Mouse (Mus musculus): Measurements from ENCODE around the gene Casp3. TPM values are rescaled to one million over a fixed set of nuclear protein-coding genes. Genes with fewer than 3 reads are reported as not detected.
A peak's percentile ranks its signal among the peaks of the same experiment; 100 is the strongest.
"Not testable (repeated sequence)": the region's sequence is repeated elsewhere in the genome, so short reads cannot be mapped to it uniquely, and the experiment has no call there.

Casp3 gene
- 10 to 100 TPM in 1 of 2 experiments, 1 to 10 TPM in 1; 9.8 to 12.7 TPM for total RNA-seq (2021)

DNA sequence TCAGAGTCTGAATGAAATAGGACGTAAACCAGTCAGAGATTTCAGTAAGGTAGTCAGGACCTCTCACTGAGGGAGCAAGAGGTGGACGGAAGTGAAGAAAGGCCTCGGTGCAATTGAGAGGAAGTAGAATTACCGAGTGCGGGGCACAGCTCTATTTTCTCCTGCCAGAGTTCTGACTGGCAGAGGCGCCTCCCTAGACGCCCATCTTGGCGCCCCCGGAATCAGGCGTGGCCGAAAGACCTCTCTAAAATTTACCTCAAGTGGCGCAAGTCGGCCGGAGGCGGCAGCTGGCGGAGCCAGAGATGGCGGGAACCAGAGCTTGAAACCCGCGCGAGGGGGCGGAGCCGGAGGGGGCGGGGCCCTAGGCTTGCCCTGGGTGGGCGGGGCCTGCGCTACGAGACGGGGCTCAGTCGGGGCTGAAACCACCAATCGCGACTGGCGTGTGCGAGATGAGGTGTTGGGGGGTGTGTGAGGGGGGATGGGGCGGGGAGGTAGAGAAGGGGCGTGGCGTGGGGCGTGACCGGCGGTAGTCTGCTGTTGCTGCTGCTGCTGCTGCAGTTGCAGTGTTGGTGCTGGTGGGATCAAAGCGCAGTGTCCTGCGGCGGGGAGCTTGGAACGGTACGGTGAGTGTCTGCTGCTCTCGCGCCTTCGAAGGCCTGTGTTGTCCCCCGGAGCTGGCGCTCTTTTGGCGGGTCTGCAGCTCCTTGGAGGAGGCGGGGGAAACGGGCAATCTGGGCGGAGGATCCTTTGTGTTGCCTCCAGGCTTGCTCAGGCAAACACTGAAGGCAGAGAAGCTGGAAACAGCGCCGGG is at the start of gene Casp3, which contains the start of gene Primpol:
Gene Casp3 (plus strand): TSS at position 413 of the 811 bp plus-strand sequence.
Gene Primpol (minus strand): TSS at position 334 of the 811 bp plus-strand sequence.
- DNase-seq = peak; percentile 91

DNA sequence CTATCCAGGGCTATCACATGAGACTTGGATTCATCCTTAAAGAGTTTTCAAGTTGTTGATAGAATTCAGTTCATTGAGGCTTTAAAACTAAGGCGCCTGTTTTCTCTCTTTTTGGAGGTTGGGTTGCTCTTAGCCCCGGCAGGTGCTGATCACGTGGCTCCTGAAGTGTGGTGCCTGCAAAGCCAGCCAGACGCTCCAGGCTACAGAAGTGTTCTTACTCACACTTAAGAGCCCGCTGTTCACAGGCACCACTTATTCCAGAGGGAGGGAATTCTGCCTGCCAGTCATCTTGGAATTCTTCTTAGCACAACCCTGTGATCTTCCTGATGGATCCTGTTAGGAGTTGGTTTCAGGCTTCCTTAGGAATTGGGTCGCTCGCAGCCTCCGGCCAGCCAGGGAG is 49.1 kb upstream of the Casp3 start:
- DNase-seq = no peak

DNA sequence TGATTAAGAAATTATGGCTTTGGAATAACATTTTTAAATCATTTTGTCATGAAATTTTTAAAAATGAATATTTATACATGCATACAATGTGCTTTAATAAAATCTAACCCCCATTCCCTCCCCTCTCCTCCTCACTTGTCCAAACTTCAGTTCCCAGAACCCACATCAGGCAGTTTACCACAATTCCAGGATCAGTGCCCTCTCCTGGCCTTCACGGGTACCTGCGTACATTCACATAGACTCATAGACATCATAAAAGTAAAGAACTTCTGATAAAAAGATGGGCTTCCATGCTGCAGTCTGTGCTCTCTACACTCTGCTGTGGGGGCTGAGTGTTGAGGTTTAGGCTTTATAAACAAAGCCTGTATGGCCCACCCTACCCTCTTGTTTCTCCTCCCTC is 48.1 kb upstream of the Casp3 start:
- no peak for DNase-seq

DNA sequence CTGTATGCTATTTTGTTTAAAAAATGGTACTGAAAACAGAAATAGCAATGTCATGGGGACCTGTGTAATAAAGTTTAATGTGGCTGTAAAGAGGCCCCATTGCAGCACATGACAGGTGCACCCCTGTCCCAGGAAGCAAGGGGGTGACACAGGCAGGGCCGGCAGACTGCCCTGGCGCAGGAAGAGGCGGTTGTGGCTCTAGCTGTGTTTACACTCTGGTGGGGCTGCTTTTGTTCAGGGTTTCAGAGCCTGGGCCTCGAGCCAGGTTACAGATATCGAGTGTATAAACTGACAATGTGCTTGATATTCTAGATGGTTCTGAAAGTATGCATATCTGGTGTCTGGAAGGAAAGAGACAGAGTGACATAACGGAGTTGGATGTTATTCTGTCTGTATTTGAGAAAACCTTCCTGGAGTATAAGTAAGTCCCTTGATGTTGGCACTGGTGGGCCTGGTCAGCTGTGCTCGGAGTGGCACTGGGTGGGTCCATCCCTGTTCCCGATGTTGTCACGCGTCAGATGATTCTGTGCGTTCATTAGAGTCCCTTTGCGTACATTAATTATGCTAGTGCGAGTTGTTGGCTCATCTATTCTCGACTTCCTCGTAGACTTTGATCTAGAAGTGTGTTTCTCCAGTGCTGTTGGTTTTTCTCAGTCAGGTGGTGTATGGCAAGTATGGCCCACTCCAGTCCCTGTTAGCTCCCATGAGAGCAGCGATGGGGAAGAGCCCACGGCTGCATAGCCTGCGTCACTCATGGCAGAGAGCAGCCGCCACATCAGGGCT is 47.2 kb upstream of the Casp3 start:
- no peak for DNase-seq

DNA sequence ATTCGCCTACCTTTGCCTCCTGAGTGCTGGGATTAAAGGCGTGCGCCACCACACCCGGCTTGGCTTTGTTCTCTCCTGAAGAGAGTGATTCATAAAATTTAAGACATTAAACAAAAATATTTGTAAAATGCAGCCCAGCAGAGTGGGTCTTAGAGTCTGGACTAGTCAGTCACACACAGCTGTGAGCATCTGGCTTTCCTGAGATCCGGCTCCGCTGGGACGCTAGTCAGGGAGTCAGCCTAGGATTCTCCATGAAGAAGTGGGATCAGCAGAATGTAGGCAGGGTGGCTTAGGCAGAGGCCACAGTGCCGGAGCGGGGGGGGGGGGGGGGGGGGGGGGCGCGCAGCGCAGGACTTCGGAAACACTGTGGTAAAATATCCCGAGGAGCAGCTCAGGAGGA is 46.4 kb upstream of the Casp3 start:
- DNase-seq = no peak

DNA sequence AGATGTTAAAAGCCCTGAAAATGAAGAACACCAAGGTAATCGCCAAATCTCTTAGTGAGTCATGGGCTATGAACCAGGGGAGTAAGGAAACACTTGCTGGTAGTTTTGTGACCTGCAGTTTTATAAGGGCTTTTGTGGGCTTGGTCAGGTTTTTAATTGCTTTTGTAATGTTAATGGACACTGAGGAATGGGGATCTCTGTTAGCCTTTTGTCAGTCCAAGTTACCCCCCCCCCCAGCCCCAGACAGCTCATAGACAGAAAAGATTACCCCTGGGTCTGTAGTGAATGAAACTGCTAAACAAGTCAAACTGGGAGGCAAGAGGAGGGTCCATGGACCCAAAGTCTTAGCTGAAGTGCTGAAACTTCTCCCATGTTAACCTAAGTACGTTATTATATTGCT is 43.6 kb upstream of the Casp3 start:
- DNase-seq = no peak

DNA sequence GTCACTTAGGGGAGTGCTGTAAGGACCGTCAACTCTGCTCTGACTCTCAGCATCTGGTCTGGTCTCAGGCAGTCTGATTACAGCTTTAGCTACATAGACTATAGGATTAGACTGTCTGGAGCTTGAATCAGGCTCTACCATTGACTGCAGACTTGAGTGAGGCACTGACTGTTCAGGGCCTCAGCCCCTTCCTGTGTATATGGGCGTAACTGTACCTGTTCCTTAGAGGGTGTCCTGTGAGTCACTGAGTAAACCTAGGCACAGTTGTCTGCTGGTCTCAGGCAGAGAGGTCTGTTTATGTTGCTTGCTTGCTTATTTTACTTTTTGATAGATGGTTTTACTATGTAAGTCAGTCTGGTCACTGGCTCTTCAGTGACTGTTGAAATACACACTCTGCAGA is 43.1 kb upstream of the Casp3 start:
- no peak for DNase-seq

DNA sequence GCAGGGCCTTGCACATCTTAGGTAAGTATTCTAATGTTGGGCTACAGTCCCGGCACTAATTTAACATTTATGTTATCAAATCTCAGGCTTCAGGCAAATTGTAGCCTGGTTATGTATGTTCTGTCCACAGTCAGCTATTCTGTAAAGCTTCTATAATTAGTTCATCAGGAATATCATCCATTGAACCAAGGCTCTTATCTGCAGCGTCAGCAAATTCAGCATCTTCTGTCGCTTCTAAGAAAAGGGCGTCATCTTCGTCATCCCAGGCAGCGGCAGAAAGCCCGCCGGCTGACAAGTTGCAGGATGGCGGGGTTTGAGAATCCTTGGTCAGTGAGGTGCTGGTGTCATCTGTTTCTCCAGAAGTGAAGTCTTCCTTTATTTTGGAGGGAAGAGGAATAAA is 38.3 kb upstream of the Casp3 start:
- DNase-seq = no peak

DNA sequence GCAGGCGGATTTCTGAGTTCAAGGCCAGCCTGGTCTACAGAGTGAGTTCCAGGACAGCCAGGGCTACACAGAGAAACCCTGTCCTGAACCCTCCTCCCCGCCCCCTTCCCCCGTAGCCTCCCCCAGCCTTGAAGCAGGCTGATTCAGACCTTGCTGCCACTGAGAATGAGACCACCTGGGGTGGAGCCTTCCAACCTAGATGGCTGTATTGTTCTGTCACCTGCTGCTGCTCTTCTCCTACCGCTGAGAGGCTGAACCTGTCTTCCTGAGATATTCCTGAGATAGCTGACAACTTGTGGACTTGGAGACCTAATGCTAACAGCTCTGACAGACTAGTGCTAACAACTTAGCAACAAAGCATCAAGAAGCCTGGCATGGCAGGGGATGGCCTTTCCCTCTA is 32.8 kb upstream of the Casp3 start:
- DNase-seq = not testable (repeated sequence)

DNA sequence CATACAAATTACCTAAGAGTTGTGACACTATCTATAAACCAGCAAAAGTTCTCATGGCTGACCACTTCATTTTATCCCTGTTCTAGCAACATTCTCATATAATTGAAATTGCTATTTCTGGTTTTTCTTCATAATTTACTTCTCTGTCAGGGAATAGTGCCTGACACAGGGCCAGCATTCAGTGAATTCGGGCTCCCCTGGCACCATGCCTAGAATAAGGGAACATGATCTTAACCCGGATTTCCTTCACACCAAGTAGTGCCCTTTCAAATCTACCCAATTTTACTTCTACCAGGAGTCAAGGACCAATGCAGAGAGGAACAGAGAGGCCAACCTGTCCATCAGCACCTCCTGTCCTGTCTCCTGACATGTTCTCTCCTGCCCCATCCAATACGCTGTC is 31.5 kb upstream of the Casp3 start:
- DNase-seq = no peak

DNA sequence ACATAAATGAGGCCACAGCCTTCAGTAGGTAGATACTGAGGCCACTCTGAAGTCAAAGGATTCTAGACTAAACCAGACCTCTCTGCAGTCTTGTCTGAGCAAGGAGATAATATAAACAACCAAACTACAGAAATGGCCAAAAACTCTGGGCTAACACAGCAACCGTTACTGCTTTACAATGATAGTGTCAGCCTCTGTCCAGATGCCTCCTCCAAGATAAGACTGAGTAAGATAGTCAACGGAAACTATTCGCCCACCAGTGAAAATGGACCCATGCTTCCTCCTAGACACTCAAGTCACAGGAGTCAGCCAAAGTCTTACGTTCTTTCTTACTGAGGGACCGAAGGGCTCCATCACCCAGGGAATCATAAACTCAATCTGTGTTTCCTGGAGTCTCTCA is 29.2 kb upstream of the Casp3 start:
- no peak for DNase-seq

DNA sequence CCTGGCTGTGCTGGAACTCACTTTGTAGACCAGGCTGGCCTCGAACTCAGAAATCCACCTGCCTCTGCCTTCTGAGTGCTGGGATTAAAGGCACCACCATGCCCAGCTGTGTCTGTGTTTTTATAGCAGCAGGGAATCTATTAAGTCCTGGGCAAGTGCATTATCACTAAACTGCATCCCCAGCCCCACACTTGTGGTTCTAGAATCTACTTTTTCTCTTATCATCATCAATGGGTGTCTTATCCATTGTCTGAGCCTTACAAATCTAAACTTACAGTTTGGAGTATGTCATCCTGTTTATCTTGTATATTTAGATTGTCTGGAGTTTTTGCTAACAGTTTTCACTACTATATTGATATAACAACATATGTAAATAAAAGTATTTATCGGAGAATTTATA is 28.4 kb upstream of the Casp3 start:
- no peak for DNase-seq

DNA sequence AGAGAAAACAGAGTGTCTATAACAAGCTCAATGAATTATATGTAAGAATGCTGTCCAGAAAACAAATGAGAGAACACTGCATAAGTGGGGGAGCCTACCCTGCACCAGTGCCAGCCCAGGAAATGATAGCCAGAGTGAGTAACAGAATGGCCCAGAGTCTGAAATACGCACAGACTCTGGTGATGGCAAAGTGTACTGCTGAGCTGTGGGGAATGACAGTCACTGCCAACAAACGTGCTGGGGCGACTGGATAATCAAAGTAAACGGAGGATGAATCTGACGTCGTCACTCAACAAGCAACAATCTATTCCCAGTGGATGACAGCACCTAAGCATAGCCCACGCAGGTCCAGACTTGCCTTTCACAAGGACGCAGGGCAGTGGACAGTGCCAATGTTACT is 24.0 kb upstream of the Casp3 start:
- DNase-seq = no peak

DNA sequence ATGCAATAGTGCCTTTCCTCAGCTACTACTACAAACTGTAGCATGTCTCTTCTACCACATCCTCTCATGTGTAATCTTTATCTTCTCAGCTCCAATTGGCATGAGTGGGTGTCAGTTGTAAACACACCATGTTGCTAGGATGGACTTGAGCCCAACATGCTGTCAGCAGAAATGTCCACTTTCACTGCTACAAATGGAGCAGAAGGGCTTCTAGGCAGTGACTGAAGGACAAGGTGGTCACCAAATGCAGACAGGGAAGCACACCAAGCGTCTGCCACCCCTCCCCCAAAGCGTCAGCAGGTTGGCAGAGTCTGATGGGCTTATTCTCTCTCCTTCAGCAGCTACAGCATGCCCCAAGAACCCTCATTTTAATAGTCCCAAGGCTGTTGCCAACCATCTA is 23.3 kb upstream of the Casp3 start:
- DNase-seq = no peak

DNA sequence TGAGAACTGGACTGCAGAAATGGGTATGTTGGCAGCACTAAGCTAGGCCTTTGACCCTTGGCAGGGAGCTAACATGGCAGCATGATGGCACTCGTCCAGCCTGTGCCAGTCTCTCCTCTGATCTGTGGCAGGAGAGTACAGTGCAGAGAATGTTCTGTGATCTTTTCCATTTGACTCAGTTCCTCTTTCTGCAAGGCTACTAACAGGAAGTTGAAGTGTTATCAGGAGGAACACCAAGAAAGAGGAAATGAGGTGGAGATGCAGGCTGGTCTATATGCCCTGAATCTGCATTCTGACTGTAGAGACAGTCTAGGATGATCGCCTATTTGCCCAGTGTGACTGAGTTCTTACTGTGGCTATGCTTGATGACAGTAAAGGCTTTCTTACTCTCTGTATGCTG is 21.5 kb upstream of the Casp3 start:
- no peak for DNase-seq

DNA sequence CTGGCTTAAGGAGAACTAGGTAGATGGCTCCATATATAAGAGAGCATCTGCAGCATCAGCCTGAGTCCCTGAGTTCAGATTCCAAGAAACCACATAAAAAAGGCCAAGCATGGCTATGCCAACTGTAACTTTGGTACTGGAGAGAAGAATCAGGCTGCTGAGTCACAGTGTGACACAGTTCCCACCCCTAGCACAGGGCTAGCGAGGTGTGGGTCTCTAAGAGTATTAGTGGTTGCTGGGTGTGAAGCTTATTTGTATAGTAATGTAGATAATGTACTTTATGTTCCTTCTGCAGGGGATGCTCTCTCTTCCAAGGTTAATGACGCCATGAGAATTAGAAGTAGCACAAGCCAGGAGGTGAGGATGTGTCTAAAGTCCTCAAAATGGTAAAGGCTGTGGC is 20.6 kb upstream of the Casp3 start:
- DNase-seq = no peak

DNA sequence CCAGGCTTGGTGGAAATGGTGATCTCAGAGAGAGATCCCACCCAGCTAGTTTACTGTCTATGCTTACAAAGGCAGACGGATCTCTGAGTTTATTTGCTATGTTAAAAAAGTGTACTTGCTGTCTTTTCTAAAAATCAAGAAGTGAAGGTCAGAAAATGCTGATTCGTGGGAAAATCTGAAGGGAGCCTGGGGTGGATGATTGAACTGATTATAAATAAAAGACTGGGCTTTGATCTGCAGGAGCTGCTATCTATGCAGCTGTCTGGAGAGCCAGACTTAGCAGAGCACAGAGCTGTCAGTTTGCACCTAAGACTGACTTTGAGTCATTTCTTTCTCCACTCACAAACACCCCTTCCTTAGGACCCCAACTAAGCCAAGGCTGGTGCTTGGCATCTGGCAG is 19.7 kb upstream of the Casp3 start:
- no peak for DNase-seq

DNA sequence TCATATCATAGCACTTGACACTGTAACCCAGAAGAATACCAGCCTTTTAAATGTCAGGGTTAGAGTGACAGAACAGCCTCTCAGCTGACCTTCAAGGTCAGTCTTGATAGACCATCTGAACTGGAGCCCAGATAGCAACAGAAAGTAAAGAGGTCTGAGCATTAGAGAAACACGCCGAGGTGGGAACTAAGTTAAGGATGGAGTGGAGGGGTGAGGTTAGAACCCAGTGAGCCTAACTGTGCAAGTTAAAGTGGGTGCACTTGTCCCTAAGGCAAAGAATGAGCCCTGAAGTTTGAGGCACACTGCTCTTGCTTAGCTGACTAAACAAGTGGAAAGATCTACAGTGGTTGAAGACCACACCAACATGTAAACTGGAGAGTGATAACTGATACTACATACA is 19.0 kb upstream of the Casp3 start:
- no peak for DNase-seq

DNA sequence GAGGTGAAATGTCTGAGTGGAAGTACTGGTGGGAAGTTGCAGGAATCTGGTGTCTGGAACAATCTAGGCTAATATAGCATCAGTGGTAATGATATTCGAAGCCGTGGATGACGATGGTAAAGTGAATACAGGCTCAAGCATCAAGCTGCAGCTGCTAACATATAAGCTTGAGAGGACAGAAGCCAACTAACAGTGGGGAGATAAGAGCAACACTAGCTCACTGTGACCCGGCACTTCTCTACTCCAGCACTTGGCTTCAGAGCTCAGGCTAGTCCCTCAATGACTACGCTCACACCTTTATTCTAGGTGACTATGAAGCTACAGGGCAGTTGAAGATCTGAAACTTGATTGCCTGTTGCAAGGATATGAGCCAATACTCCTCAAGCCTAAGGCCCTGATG is 18.3 kb upstream of the Casp3 start:
- DNase-seq = no peak

DNA sequence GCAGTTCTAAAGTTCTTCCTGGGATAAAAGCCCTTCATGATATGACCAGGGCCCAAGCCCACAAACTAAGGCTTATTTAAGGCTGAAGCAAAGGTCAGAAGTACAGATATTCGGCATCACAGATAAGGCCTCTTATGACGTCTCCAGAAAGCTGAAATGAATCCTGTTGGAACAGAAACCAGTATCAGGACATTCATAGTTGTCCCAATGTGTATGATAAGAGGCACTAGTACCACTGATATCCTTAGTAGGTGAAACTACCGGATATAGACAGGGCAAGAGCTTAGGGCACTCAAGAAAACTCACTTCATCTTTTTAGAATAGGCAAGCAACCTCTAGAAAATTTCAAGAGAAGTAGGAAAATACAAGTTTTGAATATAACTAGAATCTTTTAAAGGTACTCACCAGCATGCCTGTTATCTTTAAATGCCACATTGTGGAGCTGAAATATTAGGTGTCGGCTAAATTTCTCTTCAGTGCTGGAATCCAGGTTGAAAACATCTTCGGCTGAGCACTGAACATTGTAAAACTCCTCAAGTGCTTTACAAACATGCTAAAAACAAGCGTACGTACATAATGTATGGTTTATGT is 17.7 kb upstream of the Casp3 start:
- DNase-seq = no peak

DNA sequence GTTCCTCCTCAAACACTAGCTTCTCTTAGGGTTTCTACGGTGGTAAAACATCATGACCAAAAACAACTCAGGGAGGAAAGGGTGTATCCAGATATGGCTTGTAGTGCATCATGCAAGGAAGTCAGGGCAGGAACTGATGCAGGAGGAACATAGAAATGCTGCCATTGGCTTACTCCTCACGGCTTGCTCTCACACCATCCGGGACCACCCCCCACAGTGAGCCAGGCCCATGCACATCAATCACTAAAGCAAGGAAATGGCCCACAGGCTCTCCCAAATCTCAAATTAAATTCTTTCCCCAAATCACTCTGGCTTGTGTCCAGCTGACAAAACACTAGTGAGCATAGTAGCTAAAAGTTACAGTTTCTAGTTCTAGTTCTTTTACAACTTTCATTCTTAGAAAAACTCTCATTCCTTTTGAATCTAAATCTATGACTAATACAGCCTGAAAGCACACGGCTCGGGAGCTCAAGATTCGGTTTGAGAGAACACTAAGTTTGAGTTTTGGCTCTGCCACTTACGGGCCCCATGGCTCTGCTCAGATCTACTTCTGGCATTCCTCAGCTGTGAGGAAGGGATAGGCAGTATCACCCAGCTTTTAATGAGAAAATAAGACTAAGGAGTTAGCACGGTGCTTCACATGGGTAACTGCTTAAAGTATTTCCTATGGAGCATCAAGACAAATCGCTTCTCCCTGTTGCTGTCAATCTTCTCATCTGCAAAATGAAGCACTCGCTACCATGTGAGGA is 16.0 kb upstream of the Casp3 start:
- DNase-seq = no peak

DNA sequence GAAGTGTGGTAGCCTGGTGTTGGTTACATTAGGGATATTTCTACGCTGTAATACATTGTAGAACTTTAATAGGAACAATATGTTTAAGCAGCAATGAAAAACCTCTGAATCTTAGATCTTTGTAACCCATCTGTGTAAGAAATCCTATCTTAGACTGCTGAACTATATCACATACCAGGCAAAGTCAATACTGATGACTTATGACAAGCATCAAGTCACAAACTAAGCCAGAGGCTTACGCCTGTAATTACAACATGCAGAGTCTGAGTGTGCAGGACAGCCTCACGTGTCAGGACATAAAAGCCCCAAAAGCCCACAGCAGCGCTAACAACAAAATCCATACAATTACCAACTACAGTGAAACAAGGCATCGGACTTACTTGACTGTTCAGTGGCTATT is 13.5 kb upstream of the Casp3 start:
- no peak for DNase-seq

DNA sequence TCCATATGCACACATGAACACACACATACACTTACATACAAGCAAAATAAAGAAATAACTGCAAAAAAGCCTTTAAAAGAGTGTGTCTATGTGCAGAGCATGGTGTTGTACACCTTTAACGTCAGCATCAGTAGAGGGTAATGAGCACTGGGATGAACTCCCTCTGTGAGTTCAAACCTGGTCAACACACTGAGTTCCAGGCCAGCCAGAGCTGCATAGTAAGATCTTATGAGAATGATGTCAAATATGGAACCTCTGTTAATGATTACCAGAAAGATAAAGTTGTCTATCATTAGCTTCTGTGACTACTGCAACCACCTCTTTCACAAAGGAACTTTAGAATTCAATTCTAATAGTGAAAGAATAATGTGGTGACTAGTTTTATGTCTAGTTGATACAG is 10.2 kb upstream of the Casp3 start:
- no peak for DNase-seq

All from layer of hippocampus, postnatal 36 days (tissue).